Mouse (Mus musculus): ENCODE measurements around the gene Npr1. TPM values are rescaled to one million over a fixed set of nuclear protein-coding genes. Genes with fewer than 3 reads are reported as not detected.
A peak's percentile ranks its signal among the peaks of the same experiment; 100 is the strongest.

Npr1 gene
- polyA plus RNA-seq, 1 experiment from 2014 or later: 21.0 TPM

- Histone ChIP-seq H3K36me3 (0 out of 2 replicates have a peak, but pooled peaks cover 2% of the 10 kb centered on the region), H3K9ac (peak overlapping the region; percentile 89), H3K4me3 (peak overlapping the region; percentile 73), H3K4me2 (peak overlapping the region; percentile 89), H3K27ac (peak overlapping the region; percentile 98), H3K9me3 (no peaks in the 10 kb centered on the region), H3K4me1 (peaks cover 36% of the 10 kb centered on the region), H3K27me3 (no peaks in the 10 kb centered on the region)
- ATAC-seq (ENCODE audit: borderline replicate concordance, extremely low read depth, low FRiP score, low TSS enrichment): no peak
- WGBS: 13% methylated on average over 2 of the region's 2 CpGs
Measured at GRCm38 (mm10) chr3:90432348-90432747, 33.3 kb downstream of the Npr1 start.

GRCm38 (mm10) chr3:90429576-90429975 is 36.1 kb downstream of the Npr1 start:
- no peak overlapping the region for H3K4me3 ChIP-seq
- H3K27me3 ChIP-seq: no peaks in the 10 kb centered on the region
- H3K9me3 ChIP-seq: no peaks in the 10 kb centered on the region
- 0 out of 2 replicates have a peak, but pooled peaks cover 2% of the 10 kb centered on the region for H3K36me3 ChIP-seq
- H3K4me2 ChIP-seq: no peak overlapping the region
- no peak overlapping the region for H3K9ac ChIP-seq
- WGBS: 88% methylated on average over 3 of the region's 3 CpGs
- no peak for ATAC-seq (ENCODE audit: borderline replicate concordance, extremely low read depth, low FRiP score, low TSS enrichment)
- H3K27ac ChIP-seq: no peak overlapping the region
- peaks cover 36% of the 10 kb centered on the region for H3K4me1 ChIP-seq

- H3K27ac ChIP-seq: no peak overlapping the region
- WGBS: 70% methylated on average over 6 of the region's 6 CpGs
- H3K27me3 ChIP-seq: no peaks in the 10 kb centered on the region
- H3K4me3 ChIP-seq: no peak overlapping the region
- no peak overlapping the region for H3K4me2 ChIP-seq
- H3K9ac ChIP-seq: no peak overlapping the region
- peaks cover 10% of the 10 kb centered on the region for H3K36me3 ChIP-seq
- H3K9me3 ChIP-seq: no peaks in the 10 kb centered on the region
- peaks cover 30% of the 10 kb centered on the region for H3K4me1 ChIP-seq
- ATAC-seq (ENCODE audit: borderline replicate concordance, extremely low read depth, low FRiP score, low TSS enrichment): no peak
Measured at GRCm38 (mm10) chr3:90428186-90428585, 37.5 kb downstream of the Npr1 start.

GRCm38 (mm10) chr3:90427574-90427973 is 38.1 kb downstream of the Npr1 start:
- Histone ChIP-seq H3K36me3 (peaks cover 16% of the 10 kb centered on the region), H3K27me3 (no peaks in the 10 kb centered on the region), H3K4me1 (peaks cover 30% of the 10 kb centered on the region), H3K9me3 (no peaks in the 10 kb centered on the region), H3K4me2 (no peak overlapping the region), H3K9ac (no peak overlapping the region), H3K27ac (no peak overlapping the region), H3K4me3 (no peak overlapping the region)
- no peak for ATAC-seq (ENCODE audit: borderline replicate concordance, extremely low read depth, low FRiP score, low TSS enrichment)
- WGBS: 80% methylated on average over 1 of the region's 1 CpGs

- ATAC-seq (ENCODE audit: borderline replicate concordance, extremely low read depth, low FRiP score, low TSS enrichment): no peak
- Histone ChIP-seq H3K9me3 (no peaks in the 10 kb centered on the region), H3K27ac (no peak overlapping the region), H3K27me3 (no peaks in the 10 kb centered on the region), H3K4me3 (no peak overlapping the region), H3K4me1 (peaks cover 15% of the 10 kb centered on the region), H3K9ac (no peak overlapping the region), H3K36me3 (peaks cover 30% of the 10 kb centered on the region), H3K4me2 (no peak overlapping the region)
- 76% methylated on average over 2 of the region's 2 CpGs for WGBS
Measured at GRCm38 (mm10) chr3:90425499-90425898, 40.2 kb downstream of the Npr1 start.

DNA sequence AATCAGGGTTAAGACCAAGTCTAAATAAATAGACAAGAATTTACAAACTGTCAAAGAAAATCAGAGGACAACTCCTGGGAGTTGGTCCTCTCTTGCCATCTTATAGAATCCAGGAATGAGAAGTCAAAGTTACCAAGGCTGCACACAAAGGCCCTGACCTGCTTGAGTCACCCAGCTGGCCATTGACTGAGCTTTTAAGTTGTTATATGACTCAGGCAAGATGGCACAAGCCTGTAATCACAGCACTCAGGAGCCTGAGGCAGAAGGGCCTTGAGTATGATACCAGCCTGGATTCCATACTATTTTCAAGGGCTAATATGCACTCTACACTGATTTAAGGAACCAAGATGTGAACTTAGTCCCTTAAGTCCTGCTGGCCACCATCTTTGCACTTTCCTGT is 42.1 kb downstream of the Npr1 start:
- Histone ChIP-seq H3K9me3 (no peaks in the 10 kb centered on the region), H3K4me1 (0 out of 2 replicates have a peak, but pooled peaks cover 4% of the 10 kb centered on the region), H3K9ac (no peak overlapping the region), H3K27ac (no peak overlapping the region), H3K4me3 (no peak overlapping the region), H3K36me3 (peaks cover 44% of the 10 kb centered on the region), H3K27me3 (no peaks in the 10 kb centered on the region), H3K4me2 (no peak overlapping the region)
- no peak for ATAC-seq (ENCODE audit: borderline replicate concordance, extremely low read depth, low FRiP score, low TSS enrichment)

DNA sequence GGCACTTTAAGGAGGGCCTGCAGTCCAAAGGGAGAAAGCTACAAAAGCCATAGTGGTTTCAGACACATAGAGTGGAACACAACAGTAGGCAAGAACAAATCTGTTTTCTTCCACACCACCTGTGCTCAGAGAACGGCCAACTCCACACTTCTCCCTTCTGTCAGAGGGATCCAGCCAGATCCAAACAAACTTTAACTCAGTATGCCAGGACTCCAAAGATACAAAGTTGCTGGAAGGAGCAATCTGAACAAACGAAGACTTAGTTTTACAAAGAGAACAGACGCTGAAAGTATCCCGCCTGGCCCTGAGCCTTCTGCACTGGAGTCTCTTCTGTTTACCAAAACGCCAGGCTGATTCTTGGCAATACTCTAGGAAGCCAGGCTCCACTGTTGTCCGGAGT is 45.0 kb downstream of the Npr1 start:
- no peaks in the 10 kb centered on the region for H3K27me3 ChIP-seq
- H3K4me1 ChIP-seq: no peaks in the 10 kb centered on the region
- WGBS: 79% methylated on average over 6 of the region's 6 CpGs
- no peak overlapping the region for H3K4me2 ChIP-seq
- no peaks in the 10 kb centered on the region for H3K9me3 ChIP-seq
- ATAC-seq (ENCODE audit: borderline replicate concordance, extremely low read depth, low FRiP score, low TSS enrichment): no peak
- no peak overlapping the region for H3K27ac ChIP-seq
- no peak overlapping the region for H3K4me3 ChIP-seq
- no peak overlapping the region for H3K9ac ChIP-seq
- H3K36me3 ChIP-seq: peaks cover 68% of the 10 kb centered on the region

DNA sequence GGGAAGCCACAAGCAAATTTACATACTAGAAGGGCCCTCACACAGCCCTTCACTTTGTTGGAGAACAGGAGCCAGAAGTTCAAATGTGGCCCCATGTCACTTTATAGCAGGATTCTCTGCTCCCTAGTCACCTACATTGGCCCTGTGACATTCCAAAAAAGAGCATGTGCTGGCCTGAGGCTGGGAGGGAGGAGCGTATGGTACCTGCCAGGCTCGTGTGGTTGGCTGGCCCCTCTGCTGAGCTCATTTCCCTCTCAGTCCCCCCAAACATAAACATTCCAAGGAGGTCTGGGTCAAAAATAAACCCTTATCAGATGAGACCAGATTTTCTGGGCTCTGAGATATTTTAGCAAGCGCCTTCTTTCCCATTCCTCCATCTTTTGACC is 52.7 kb downstream of the Npr1 start:
- H3K4me2 ChIP-seq: no peak overlapping the region
- 0 out of 2 replicates have a peak, but pooled peaks have one; percentile 46 for ATAC-seq (ENCODE audit: borderline replicate concordance, extremely low read depth, low FRiP score, low TSS enrichment)
- H3K9ac ChIP-seq: no peak overlapping the region
- H3K27ac ChIP-seq: no peak overlapping the region
- 0 out of 2 replicates have a peak, but pooled peaks cover 6% of the 10 kb centered on the region for H3K4me1 ChIP-seq
- H3K27me3 ChIP-seq: no peaks in the 10 kb centered on the region
- H3K36me3 ChIP-seq: peaks cover 79% of the 10 kb centered on the region
- 29% methylated on average over 3 of the region's 3 CpGs for WGBS
- H3K4me3 ChIP-seq: no peak overlapping the region
- H3K9me3 ChIP-seq: no peaks in the 10 kb centered on the region

- ATAC-seq (ENCODE audit: borderline replicate concordance, extremely low read depth, low FRiP score, low TSS enrichment): no peak
- H3K36me3 ChIP-seq: peaks cover 79% of the 10 kb centered on the region
- H3K27ac ChIP-seq: no peak overlapping the region
- no peaks in the 10 kb centered on the region for H3K27me3 ChIP-seq
- H3K9ac ChIP-seq: no peak overlapping the region
- no peaks in the 10 kb centered on the region for H3K9me3 ChIP-seq
- no peak overlapping the region for H3K4me3 ChIP-seq
- H3K4me2 ChIP-seq: no peak overlapping the region
- H3K4me1 ChIP-seq: 0 out of 2 replicates have a peak, but pooled peaks cover 6% of the 10 kb centered on the region
- WGBS: 40% methylated on average over 5 of the region's 5 CpGs
Measured at GRCm38 (mm10) chr3:90412312-90413010, 53.2 kb downstream of the Npr1 start.

DNA sequence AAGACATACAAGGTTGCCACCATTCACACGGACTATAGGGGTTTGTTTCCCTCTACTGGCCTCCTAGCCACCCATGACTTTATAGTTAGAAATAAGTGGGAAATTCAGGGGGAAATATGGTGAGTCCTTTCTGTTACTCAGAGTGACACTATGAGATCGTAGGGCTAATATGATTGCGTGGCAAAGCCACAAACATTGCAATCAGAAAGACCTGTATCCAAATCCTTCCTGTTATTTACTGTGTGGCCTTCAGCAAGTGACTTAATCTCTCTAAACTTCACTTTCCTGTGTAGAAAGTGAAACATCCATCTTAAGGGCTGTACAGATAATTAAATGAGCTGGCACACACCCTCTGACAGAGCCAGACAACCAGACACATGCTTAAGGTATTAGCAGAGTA is 56.9 kb downstream of the Npr1 start:
- no peak overlapping the region for H3K4me3 ChIP-seq
- 0 out of 2 replicates have a peak, but pooled peaks cover 6% of the 10 kb centered on the region for H3K4me1 ChIP-seq
- no peak overlapping the region for H3K27ac ChIP-seq
- peaks cover 88% of the 10 kb centered on the region for H3K36me3 ChIP-seq
- H3K9ac ChIP-seq: no peak overlapping the region
- H3K9me3 ChIP-seq: no peaks in the 10 kb centered on the region
- WGBS: 83% methylated on average over 3 of the region's 3 CpGs
- no peaks in the 10 kb centered on the region for H3K27me3 ChIP-seq
- no peak overlapping the region for H3K4me2 ChIP-seq
- ATAC-seq (ENCODE audit: borderline replicate concordance, extremely low read depth, low FRiP score, low TSS enrichment): no peak

DNA sequence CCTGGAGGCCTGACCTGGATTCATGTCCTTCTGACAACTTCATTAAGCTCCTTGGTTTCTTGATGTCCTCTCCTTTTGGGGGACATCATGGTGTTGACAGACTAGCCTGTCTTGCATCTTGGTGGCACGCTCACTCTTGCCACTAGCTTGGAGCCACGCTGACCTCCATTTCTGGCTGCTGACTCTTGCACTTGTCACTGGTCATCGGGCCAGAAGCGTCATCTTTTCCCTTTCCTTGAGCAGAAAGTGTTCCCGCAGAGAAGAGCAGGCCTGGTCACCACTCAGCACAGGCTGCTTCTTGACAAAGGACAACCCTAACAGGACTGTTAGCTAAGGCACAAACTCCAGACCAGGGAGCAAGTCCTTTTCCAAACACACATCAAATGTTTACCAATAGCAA is 59.3 kb downstream of the Npr1 start:
- Histone ChIP-seq H3K9ac (no peak overlapping the region), H3K4me3 (no peak overlapping the region), H3K9me3 (no peaks in the 10 kb centered on the region), H3K36me3 (peaks cover 96% of the 10 kb centered on the region), H3K4me1 (no peaks in the 10 kb centered on the region), H3K4me2 (no peak overlapping the region), H3K27me3 (no peaks in the 10 kb centered on the region), H3K27ac (no peak overlapping the region)
- ATAC-seq (ENCODE audit: borderline replicate concordance, extremely low read depth, low FRiP score, low TSS enrichment): no peak
- 96% methylated on average over 5 of the region's 5 CpGs for WGBS

DNA sequence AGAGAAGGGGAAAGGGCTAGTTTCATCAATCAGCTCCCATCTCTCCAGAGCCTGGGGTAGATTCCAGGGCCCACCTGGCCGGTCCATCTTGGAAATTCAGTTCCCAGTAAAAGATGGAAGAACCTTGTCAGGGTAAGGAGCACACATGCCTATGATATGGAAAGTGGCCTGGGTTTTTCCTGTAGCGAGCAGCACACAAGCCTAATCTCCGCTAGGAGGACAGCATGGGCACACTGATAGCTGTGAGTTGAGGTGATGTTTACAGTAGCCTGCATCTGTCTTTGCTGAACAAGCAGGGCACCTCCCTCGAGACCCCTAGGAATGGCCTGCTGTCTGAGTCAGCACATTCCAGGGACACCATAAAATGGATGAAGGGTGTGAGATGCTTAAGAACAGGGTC is 61.1 kb downstream of the Npr1 start:
- Histone ChIP-seq H3K36me3 (peaks cover 97% of the 10 kb centered on the region), H3K27ac (no peak overlapping the region), H3K4me1 (no peaks in the 10 kb centered on the region), H3K27me3 (no peaks in the 10 kb centered on the region), H3K9ac (no peak overlapping the region), H3K4me3 (no peak overlapping the region), H3K9me3 (no peaks in the 10 kb centered on the region), H3K4me2 (no peak overlapping the region)
- no peak for ATAC-seq (ENCODE audit: borderline replicate concordance, extremely low read depth, low FRiP score, low TSS enrichment)
- WGBS: 62% methylated on average over 4 of the region's 4 CpGs

All from lung, embryonic 15.5 days (tissue).